Mouse (Mus musculus) megakaryocyte progenitor cell, adult 5-6 weeks (primary cell): ENCODE measurements around the gene Cmtm1. TPM values are rescaled to one million over a fixed set of nuclear protein-coding genes. Genes with fewer than 3 reads are reported as not detected.
"Not testable (repeated sequence)": the region's sequence is repeated elsewhere in the genome, so short reads cannot be mapped to it uniquely, and the experiment has no call there.

Experiments
- ATAC-seq: replicated peaks from 2 replicates; pipeline ENCODE4 v1.8.0; 2016; ENCODE audit warnings: mild to moderate bottlenecking, moderate TSS enrichment, inconsistent platforms; ENCODE audit not compliant: poor library complexity
- total RNA-seq, 2 experiments: library from RNA; stranded (forward) in 1 of 2; stranded (reverse) in 1 of 2; fragments of 157-497, 149-512 nt in 1 of 2; fragments of 200-1000 nt in 1 of 2; gene quantifications; 2 replicates each; pipeline versions ENCODE4 v1.2.3 to v1.2.4; 2015 to 2017

Gene Cmtm1
- total RNA-seq, 2 experiments from 2014 or later, result not detected

DNA sequence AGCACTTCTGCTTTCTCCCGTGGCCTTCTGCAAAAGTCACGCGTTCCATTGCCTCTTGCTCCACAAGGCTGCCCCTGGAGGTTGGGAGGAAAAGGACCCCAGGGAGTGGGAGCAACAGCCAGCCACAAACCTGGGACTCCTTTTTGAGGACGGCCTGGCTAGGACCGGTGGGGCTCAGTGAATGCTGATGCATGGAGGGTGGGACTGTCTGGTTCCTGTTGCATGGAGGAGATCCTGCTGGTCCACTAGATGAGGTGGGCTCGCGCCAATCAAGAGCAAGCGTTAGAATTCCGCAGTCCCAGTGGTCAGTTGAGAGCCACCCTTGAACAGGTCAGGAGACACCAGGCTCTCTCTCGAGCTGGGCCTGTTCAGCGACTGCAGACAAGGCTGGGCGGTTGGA lies 12.0 kb upstream of the Cmtm1 start, which contains the start of gene Cmtm2b:
Cmtm2b (plus strand) TSS at position 301 of the 400 bp plus-strand sequence.
- not testable (repeated sequence) for ATAC-seq

DNA sequence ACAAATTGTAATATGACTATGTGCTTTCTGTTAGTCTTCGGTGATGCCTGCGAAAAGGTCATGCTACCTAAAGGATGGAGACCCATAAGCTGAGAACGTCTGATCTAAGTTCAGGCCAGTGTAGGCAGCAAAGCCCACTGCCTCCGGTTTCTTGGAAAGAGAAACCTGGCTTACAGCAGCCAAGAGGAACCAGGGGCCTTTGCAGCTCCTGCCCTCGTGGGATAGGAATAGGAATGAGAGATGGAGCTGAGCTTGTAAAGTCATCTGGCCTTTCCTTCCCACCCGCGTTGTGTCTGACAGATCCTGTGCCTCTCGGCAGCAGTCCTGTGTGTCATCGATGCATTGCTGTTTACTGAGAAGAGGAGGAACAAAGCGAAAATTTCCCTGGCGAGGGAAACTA lies 11.3 kb upstream of the Cmtm1 start, which contains the start of gene Gm11020:
Gm11020 (plus strand) TSS at position 301 of the 400 bp plus-strand sequence.
- ATAC-seq, result not testable (repeated sequence)

DNA sequence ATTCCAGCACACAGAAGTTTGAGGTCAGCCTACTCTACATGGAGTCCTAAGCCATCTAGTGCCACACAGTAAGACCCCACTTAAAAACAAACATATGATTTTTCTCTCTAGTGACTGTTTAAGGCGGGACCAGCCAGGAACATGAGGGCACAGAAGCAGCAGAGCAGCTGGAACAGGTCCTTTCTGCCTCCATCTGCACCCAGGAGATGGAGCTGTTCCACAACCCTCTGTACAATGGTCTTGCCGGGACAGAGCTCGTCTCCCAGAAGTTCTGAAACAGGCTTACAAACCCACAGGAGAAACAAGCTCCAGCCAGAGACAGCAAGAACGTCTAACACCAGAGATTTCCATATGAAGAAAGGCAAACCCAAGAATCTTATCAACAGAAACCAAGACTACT lies 3.4 kb upstream of the Cmtm1 start:
- ATAC-seq, result no peak

DNA sequence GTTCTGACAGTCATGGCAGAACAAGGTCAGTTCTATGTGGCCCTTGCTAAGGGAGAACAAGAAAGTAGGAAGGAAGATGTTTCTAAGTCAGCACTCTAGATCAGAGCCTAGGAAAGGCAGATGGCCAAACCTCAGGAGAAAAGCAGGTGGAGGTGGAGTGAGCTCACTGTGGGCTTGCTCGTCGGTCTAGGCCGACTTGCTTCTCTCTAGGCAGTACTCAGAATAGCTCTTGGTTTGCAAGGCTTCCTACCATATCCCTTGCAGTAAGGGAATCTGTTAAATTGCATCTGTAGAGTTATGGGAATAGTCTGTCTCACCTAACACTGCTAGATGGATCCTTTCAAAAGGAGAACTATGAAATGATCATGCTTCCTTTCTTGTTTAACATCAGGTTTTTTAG lies 2.1 kb upstream of the Cmtm1 start:
- ATAC-seq, result not testable (repeated sequence)

DNA sequence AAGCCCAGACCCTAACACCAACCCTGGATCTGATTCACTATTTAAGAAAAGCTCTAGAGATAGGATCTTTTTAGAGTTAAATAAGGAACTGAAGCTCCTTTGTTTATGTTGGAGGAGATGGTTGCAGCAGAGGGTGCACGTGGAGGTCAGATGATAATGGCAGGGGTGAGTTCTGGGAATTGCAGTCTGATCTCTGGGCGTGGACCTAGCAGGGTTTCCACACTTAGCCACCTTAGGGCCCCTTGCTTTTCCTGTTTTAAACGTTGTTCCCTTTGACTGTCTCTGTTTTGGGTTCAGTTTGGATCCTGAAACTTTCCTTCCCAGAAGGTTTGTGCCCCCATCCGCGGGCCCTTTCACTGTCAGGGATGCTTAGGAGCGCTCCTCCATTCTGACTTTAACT lies 1.6 kb downstream of the Cmtm1 start:
- ATAC-seq, result not testable (repeated sequence)

DNA sequence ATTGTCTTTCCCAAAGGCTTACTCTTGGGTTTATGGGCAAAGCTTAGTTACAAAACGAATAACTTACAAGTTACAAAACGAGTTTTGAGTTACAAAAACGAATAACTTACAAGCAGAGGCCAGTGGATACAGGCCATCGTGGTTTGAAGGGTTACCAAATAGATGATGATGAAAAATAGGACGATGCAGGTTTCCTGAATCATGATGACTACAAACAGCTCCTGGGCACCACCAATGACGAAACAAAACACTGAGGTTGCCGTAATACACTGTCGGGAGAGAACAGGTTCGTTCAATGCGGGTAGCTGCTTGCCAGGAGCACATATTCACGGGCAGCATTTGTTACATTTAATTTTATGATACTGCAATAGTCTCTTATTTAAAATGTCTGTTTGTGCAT lies 5.0 kb downstream of the Cmtm1 start:
- peak; percentile 61 for ATAC-seq

DNA sequence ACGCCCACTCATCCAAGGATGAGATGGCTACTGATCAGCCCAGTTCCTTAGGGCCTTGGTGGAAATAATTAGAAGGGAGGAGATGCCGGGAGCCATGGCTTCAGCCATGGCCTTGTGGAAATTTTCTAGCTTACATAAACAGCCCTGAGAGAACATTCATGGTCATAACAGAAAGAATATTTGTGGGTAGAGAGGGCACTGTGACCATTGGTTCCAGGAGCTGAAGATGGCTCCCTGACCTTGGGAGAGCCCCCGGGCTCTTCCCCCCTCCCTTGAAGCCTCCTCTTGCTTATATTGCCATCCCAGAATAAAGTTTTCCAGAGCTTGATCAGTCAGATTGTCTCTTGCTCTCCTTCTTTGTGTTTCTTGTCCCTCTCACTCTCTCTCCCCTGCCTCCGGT lies 7.4 kb downstream of the Cmtm1 start:
- not testable (repeated sequence) for ATAC-seq

DNA sequence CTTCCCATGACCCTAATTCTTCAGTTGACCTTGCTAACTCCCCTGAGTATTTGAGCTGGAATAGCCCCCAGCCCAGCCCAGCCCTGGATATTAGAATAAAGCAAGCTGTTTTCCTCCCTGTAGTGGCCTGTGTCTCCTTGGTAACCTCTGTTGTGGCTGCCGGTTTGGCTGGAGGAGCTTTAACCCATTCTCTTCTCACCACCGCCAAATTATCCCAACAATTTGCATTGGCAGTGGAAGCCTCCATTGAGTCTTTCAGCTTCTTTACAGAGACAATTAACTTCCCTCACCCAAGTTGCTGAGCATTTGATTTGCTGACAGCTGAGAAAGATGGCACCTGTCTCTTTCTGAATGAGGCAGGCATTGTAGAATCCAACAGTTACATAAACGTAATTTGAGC lies 8.4 kb downstream of the Cmtm1 start:
- ATAC-seq, result not testable (repeated sequence)

DNA sequence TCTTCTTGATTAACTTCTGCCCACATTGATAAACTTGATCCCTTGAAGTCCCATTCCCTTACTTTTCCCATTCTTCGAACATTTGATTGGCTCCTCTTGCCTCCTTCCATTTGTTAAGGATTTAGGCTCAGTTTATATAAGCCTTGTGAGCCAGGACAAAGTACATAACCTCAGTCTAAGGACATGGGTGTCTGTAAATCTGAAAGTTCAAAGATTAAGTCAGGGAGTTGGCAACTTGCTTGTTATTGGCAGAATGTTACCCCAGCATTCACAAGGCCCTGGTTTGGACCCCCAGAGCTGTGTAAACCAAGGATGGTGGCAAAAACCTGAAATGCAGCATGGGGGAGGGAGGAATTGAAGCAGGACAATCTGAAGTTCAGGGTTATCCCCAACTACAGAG lies 15.5 kb downstream of the Cmtm1 start:
- no peak for ATAC-seq

DNA sequence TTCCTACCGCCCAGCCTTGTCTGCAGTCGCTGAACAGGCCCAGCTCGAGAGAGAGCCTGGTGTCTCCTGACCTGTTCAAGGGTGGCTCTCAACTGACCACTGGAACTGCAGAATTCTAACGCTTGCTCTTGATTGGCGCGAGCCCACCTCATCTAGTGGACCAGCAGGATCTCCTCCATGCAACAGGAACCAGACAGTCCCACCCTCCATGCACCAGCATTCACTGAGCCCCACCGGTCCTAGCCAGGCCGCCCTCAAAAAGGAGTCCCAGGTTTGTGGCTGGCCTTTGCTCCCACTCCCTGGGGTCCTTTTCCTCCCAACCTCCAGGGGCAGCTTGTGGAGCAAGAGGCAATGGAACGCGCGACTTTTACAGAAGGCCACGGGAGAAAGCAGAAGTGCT lies 16.9 kb downstream of the Cmtm1 start, which contains the start of gene Cmtm2a:
Cmtm2a (minus strand) TSS at position 101 of the 400 bp plus-strand sequence.
- ATAC-seq, result not testable (repeated sequence)

DNA sequence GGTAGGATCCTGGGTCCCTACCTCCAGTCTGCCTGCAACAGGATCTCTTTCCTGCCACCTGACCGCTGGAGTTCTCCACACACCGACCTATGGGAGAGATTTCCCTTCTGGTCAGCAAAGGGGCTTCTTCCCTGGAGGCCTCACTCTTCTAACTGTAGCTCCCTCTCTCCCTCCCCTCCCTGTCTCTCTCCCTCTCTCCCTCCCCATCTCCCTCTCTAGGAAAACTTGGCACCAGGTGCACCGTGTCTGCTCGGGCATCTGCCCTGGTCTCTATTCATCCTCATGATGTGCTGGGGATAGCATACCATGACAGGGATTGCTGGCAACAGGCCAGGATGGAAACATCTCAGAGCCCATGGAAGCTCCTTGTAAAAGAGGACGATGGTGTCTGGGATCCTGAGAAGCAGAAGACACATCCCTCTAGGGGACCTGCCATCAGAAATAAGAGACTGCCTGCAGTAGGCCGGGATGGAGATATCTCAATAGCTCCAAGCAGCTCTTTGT lies 41.0 kb downstream of the Cmtm1 start:
- no peak for ATAC-seq

DNA sequence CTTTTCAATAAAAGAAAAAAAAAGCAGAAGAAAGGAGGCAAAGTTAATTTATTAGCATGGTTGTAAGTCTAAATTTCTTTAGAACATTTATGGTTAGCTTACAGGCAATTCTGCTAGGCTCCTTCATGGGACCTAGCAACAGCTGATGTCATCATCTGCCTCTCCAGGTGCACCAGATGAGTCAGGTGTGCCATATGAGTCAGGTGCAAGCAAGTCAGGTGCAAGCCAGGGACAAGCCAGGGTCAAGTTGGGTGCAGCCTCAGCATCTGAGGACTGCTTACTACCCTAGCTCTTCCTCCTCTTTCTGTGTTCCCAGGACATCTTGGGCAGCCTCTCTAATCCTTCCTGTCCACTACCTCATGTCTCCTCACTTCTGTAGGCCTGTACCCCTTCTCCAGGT lies 41.6 kb downstream of the Cmtm1 start:
- no peak for ATAC-seq

DNA sequence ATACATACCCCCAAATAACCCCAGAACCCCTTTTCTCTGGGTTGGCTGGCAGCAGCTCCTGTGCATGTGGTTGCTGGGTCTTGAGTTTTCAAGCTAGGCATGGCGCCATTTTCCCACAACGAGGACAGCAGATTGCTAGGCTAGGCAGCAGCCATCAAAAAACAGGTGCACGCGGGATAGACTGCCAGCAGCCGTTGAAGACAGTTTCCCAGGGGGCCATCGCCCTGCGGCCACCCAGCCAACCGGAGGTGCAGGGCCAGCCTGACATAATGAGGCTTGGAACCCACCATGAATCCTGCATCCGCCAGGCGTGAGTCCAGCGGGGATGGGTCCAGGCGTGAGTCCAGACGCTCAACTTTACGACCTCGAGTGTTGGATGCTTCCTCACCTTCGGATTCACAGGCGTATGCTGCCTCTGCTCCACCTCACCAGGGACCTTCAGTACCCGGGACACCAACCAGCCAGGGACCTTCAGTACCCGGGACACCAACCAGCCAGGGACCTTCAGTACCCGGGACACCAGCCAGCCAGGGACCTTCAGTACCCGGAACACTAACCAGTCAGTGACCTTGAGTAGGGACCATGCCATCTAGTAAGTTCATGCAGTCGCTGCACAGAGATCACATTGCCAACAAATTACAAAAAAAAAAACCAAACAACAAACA lies 45.5 kb downstream of the Cmtm1 start:
- not testable (repeated sequence) for ATAC-seq

DNA sequence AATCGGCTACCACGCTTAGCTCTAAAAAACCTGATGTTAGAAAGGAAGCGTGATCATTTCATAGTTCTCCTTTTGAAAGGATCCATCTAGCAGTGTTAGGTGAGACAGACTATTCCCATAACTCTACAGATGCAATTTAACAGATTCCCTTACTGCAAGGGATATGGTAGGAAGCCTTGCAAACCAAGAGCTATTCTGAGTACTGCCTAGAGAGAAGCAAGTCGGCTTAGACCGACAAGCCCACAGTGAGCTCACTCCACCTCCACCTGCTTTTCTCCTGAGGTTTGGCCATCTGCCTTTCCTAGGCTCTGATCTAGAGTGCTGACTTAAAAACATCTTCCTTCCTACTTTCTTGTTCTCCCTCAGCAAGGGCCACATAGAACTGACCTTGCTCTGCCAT lies 48.1 kb downstream of the Cmtm1 start:
- ATAC-seq, result not testable (repeated sequence)

DNA sequence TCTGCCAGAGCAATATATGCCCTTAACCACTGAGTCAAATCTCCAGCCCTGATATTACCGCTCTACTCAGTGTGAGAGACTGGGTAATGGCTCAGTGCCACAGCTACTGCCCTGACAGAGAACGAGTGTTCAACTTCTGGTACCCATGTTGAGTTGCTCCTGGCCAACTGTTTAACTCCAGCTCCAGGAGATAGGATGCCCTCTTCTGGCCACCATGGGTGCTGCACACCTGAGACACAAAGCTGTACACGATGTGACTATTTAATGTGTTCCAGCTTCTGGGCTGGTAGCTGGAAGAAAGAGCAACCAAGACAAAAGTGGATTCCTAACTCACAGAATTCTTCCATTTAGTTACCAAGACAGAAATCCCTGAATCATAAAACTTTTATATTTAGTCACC lies 56.9 kb downstream of the Cmtm1 start:
- peak; percentile 54 for ATAC-seq

DNA sequence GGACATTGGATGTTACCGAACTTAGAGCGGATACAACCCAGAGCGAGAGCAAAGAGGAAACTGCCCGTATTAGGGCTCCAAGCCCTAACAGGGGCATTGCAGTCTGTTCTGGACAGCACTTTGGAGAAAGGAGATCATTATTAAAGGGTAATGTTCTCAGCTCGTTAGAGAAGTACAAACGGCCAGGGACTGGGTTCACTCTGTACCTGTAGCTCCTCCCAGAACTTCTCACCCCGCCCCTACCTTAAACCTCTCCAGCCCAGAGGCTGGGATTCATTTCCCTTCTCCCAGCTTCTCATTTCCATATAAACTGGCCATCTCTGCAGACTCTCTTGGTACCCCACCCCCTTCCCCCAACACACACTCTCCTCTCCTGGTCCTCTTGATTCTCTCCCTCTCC lies 58.5 kb downstream of the Cmtm1 start:
- ATAC-seq, result no peak

DNA sequence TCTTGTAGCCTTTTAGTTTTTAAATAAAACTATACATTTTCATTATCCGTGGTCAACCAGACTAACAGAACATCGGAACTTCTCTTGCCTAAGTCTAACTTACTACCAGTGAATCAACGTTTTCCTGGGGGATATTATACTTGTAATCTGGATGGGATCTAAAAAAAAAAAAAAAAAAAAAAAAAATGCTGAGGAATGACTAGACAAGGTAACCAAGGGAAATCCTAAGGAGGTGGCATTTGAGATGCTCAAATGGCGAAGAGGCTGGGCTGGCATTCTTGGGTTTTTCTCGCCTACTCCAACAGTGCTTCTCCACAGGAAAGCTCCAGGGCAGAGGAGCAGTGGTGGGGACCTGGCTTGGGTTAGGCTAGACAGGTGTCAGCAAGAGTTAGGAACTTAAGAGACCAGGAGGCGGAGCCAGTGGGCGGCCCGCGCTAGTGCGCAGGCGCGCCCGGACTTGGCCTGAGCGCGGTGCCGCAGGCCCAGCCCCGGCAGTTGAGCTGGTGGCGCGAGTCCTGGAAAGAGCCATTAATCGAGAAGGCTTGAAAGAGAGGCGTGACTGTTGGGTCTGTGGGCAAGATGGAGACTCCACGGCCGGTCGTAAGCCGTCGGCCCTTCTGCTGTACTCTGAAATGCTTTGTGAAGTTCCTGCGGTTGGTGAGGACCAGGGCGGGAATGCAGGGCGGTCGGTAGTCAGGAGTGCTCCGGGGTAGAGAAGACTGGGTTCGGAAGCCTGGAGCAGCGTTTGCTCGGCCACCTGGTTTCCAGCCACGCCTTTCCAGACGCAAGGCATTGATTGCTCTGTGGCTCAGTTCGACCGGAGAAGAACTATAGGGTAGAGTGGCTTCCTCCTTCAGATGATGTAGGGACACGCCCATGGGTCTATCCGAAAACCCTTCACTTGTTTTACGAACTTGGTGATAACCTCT lies 59.2 kb downstream of the Cmtm1 start, which contains the start of gene Cklf:
Cklf (plus strand) TSS at position 423 of the 929 bp plus-strand sequence.
- ATAC-seq, result peak; percentile 51

DNA sequence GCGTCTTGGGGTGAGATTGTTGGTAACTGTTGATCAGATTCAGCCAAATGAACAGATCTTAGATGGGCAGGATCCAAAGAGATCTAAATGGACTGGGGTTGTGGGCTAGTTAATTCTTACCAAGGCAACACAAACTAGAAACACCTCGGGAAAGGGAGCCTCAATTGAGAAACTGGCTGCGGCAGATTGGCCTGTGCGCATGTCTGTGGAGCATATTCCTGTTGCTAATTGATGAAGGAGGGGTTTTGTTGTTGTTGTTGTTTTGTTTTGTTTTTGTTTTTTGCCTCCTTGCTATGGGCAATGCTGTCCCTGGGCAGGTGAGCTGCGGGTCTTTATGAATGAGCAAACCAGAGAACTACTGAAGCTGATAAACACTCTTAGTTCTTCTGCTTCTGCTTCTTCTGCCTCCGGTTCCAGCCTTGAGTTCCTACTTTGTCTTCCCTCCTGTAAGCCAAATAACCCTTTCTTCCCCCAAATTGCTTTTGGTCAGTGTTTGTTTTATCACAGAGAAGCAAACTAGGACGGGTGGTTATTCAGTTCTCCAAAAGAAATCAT lies 60.4 kb downstream of the Cmtm1 start:
- ATAC-seq, result no peak

DNA sequence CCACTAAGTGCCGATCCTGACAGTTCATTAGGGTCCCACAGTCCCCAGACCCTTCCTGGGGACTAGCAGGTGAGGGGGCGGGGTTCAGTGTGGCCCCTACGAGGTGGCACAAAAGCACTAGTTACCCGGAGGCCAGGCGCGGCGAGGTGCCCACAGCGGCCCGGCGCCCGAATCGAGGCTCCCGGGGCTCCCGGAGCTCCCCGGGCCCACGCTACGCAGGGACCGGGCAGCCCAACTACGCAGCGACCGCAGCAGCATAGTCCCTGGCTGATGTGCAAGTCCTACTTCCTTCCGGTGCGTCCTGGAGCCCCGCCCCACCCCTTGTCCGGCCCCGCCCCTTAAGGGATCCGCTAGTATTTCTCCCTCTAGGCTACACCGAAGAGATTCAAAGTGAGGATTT lies 61.7 kb downstream of the Cmtm1 start, which contains the start of gene Tk2:
Tk2 (minus strand) TSS at position 283 of the 400 bp plus-strand sequence.
- ATAC-seq, result peak; percentile 63

DNA sequence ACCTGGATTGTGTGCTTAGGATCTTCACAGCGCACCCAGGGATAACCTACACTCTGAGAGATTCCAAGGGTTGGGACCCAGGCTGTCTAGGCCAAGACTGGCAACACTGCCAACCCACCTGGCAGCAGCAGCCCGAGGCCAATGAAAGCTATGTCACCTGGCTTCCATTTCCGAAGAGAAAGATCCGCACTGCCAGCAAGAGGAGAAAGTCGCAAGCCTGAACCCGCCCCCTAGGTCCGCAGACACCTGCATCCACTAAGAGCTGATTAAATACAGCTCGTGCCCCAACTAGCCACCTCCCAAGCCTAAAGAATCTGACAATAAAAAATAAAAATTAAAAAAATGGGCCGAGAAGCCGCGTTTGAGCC lies 62.1 kb downstream of the Cmtm1 start:
- peak; percentile 9; the same call in 1 of the 2 replicates for ATAC-seq
